Mouse (Mus musculus) lung, postnatal 0 days (tissue): ENCODE data around the gene Cd247. TPM values are rescaled to one million over a fixed set of nuclear protein-coding genes. Genes with fewer than 3 reads are reported as not detected.

Experiments used
- ATAC-seq: fragments of 200-750 bp; cut with Nextera tagmentation; 2 replicates; pipeline ENCODE4 v1.8.0; 2017; ENCODE audit warnings: moderate library complexity
- DNase-seq: peaks from one replicate; pipeline ENCODE4 v3.0.0-alpha.2; 2016; ENCODE audit warnings: low spot score
- H3K27ac ChIP-seq: fragments of 300-500 bp; sonication (generic); 2 replicates; pipeline ENCODE4 v1.5.1; 2014; ENCODE audit warnings: antibody characterized with exemption, mild to moderate bottlenecking, low read length, mixed read lengths
- H3K27me3 ChIP-seq: fragments of 300-500 bp; sonication (generic); replicated peaks from 2 replicates; pipeline ENCODE4 v1.6.1; 2014; ENCODE audit warnings: low read length, mixed read lengths; ENCODE audit not compliant: insufficient read depth
- H3K36me3 ChIP-seq: fragments of 300-500 bp; sonication (generic); 2 replicates; pipeline ENCODE4 v1.6.1; 2014; ENCODE audit warnings: low read length, mixed read lengths; ENCODE audit not compliant: insufficient read depth
- H3K4me1 ChIP-seq: fragments of 300-500 bp; sonication (generic); 2 replicates; pipeline ENCODE4 v1.6.1; 2014; ENCODE audit warnings: antibody characterized with exemption, low read depth, low read length, mixed read lengths; ENCODE audit not compliant: insufficient read depth
- H3K4me2 ChIP-seq: fragments of 300-500 bp; sonication (generic); replicated peaks from 2 replicates; pipeline ENCODE4 v1.6.1; 2014; ENCODE audit warnings: low read depth, mild to moderate bottlenecking, low read length, moderate library complexity, mixed read lengths
- H3K4me3 ChIP-seq: fragments of 300-500 bp; sonication (generic); 2 replicates; pipeline ENCODE4 v1.5.1; 2014; ENCODE audit warnings: low read depth, low read length
- H3K9ac ChIP-seq: fragments of 300-500 bp; sonication (generic); replicated peaks from 2 replicates; pipeline ENCODE4 v1.6.1; 2014; ENCODE audit warnings: low read depth, mild to moderate bottlenecking
- H3K9me3 ChIP-seq: fragments of 300-500 bp; sonication (generic); 2 replicates; pipeline ENCODE4 v1.6.1; 2016; ENCODE audit warnings: low read length, mixed read lengths
- CTCF ChIP-seq: IDR thresholded peaks from 2 replicates; pipeline ENCODE4 v1.5.1; 2016; ENCODE audit warnings: antibody characterized with exemption, mild to moderate bottlenecking
- EP300 ChIP-seq: IDR thresholded peaks from 2 replicates; pipeline ENCODE4 v1.6.1; 2016; ENCODE audit warnings: antibody characterized with exemption, mild to moderate bottlenecking, control low read depth
- WGBS: fragments of 180-500 bp; shearing (Covaris S2); extraction: QIAGEN DNeasy Blood & Tissue Kit; methylation state at CpG from one replicate; pipeline ENCODE4 v1.1.7; 2014; 5-methylcytosine and 5-hydroxymethylcytosine counted together
- polyA plus RNA-seq: library from polyadenylated mRNA; unstranded; fragments of >200 nt; fragmentation: Nextera tagmentation; extraction: Ambion mirVana; gene quantifications from 2 replicates; pipeline ENCODE4 v1.2.1, GENCODE M21; 2015

The Cd247 gene
- polyA plus RNA-seq, 1 experiment from 2014 or later: 1.3 TPM

- H3K27ac ChIP-seq: no peak overlapping the region
- no peak for ATAC-seq
- no peak overlapping the region for H3K9ac ChIP-seq
- TF ChIP-seq CTCF: no peak
- TF ChIP-seq EP300: no peak
- no peaks in the 10 kb centered on the region for H3K27me3 ChIP-seq
- H3K4me2 ChIP-seq: no peak overlapping the region; the same call in 1 of the 2 replicates
- no peaks in the 10 kb centered on the region for H3K4me1 ChIP-seq
- H3K9me3 ChIP-seq: no peaks in the 10 kb centered on the region
- 38% methylated on average over 14 of the region's 14 CpGs for WGBS
- DNase-seq: peak; percentile 16
- H3K4me3 ChIP-seq: no peak overlapping the region
- H3K36me3 ChIP-seq: no peaks in the 10 kb centered on the region
These were observed 26.2 kb downstream of the Cd247 start for GRCm38 (mm10) chr1:165814521-165815278.

GRCm38 (mm10) chr1:165816391-165816790 lies 27.9 kb downstream of the Cd247 start:
- Histone ChIP-seq H3K27me3 (no peaks in the 10 kb centered on the region), H3K9me3 (no peaks in the 10 kb centered on the region), H3K4me1 (no peaks in the 10 kb centered on the region), H3K27ac (no peak overlapping the region), H3K9ac (no peak overlapping the region), H3K36me3 (no peaks in the 10 kb centered on the region), H3K4me2 (no peak overlapping the region), H3K4me3 (no peak overlapping the region)
- TF ChIP-seq EP300 (no peak), CTCF (no peak)
- WGBS: 78% methylated on average over 9 of the region's 9 CpGs
- DNase-seq (no peak), ATAC-seq (no peak)

- H3K9ac ChIP-seq: no peak overlapping the region
- 26% methylated on average over 9 of the region's 9 CpGs for WGBS
- DNase-seq (no peak), ATAC-seq (peak; percentile 49)
- H3K27ac ChIP-seq: no peak overlapping the region
- no peaks in the 10 kb centered on the region for H3K9me3 ChIP-seq
- TF ChIP-seq EP300 (no peak), CTCF (no peak)
- no peaks in the 10 kb centered on the region for H3K27me3 ChIP-seq
- no peaks in the 10 kb centered on the region for H3K36me3 ChIP-seq
- no peak overlapping the region for H3K4me3 ChIP-seq
- no peak overlapping the region for H3K4me2 ChIP-seq
- no peaks in the 10 kb centered on the region for H3K4me1 ChIP-seq
These were observed 28.8 kb downstream of the Cd247 start for GRCm38 (mm10) chr1:165817264-165817663.

- H3K4me2 ChIP-seq: no peak overlapping the region
- DNase-seq (no peak), ATAC-seq (no peak)
- no peaks in the 10 kb centered on the region for H3K36me3 ChIP-seq
- no peak overlapping the region for H3K9ac ChIP-seq
- no peak overlapping the region for H3K27ac ChIP-seq
- H3K4me3 ChIP-seq: no peak overlapping the region
- no peaks in the 10 kb centered on the region for H3K9me3 ChIP-seq
- no peaks in the 10 kb centered on the region for H3K4me1 ChIP-seq
- no peaks in the 10 kb centered on the region for H3K27me3 ChIP-seq
- WGBS: 53% methylated on average over 8 of the region's 8 CpGs
- TF ChIP-seq EP300 (no peak), CTCF (no peak)
These were observed 29.8 kb downstream of the Cd247 start for GRCm38 (mm10) chr1:165818145-165818860.

- H3K4me3 ChIP-seq: no peak overlapping the region
- WGBS: 64% methylated on average over 4 of the region's 4 CpGs
- no peaks in the 10 kb centered on the region for H3K36me3 ChIP-seq
- H3K27me3 ChIP-seq: no peaks in the 10 kb centered on the region
- H3K4me2 ChIP-seq: no peak overlapping the region
- no peaks in the 10 kb centered on the region for H3K9me3 ChIP-seq
- TF ChIP-seq CTCF (no peak), EP300 (no peak)
- peak; percentile 13 for DNase-seq
- no peak overlapping the region for H3K27ac ChIP-seq
- H3K9ac ChIP-seq: no peak overlapping the region
- H3K4me1 ChIP-seq: no peaks in the 10 kb centered on the region
- peak; percentile 62 for ATAC-seq
These were observed 30.7 kb downstream of the Cd247 start for GRCm38 (mm10) chr1:165819147-165819546.

GRCm38 (mm10) chr1:165822031-165822430 lies 33.5 kb downstream of the Cd247 start:
- no peak overlapping the region for H3K27ac ChIP-seq
- 71% methylated on average over 2 of the region's 2 CpGs for WGBS
- ATAC-seq: no peak

More at GRCm38 (mm10) chr1:165822031-165822430, 33.5 kb downstream of the Cd247 start:
- H3K4me1 ChIP-seq: no peaks in the 10 kb centered on the region
- TF ChIP-seq CTCF (no peak), EP300 (no peak)
- H3K9me3 ChIP-seq: no peaks in the 10 kb centered on the region
- DNase-seq: no peak
- H3K9ac ChIP-seq: no peak overlapping the region
- H3K36me3 ChIP-seq: no peaks in the 10 kb centered on the region
- H3K4me3 ChIP-seq: no peak overlapping the region
- no peaks in the 10 kb centered on the region for H3K27me3 ChIP-seq
- no peak overlapping the region for H3K4me2 ChIP-seq
